Mouse (Mus musculus): Measurements from ENCODE around the gene Jdp2. TPM values are rescaled to one million over a fixed set of nuclear protein-coding genes. Genes with fewer than 3 reads are reported as not detected.

The Jdp2 gene
- polyA plus RNA-seq, 1 experiment from 2014 or later, result 50.7 TPM

DNA sequence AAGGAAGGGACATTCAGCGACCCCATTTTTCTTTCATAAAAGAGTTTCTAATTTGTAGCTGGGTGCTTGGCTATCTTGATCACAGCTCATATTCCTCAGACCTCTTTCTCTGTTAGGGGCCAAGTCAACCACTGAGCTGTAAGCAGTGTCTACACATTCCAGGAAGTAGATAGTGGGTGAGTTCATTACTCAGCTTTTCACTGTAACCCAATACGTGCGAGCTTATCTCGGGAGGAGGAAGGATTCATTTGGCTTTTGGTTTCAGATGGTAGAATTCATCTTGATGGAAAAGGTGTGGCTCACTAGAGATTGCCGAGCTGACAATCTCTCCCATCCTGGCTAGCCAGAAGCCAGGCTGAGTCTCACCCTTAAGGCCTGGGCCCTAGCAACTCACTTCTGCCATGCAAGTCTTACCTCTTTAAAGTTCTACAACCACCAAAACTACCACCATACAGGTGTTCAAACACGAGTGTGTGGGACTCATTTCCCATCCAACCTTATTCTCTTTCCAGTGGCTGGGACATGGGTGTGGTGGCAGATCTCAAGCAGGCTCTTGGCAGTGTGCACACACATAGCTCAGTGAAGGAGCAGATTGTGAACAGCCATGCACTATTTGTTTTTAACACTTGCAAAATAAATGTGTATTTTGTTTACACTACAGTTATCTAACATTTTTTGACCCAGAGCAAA is 23.9 kb upstream of the Jdp2 start:
- in situ Hi-C loops (cut with MboI; ENCODE audit: low pct_unique_long_range_greater_than_20kb), result no loop called here
- ATAC-seq (no peak), DNase-seq (ENCODE audit: low read depth, low spot score) (no peak)
- CTCF ChIA-PET, result interaction anchor here (0.9 to 1.1 kb wide), 2 partner anchors 50 to 67 kb away, joined by 3 to 4 read pairs; no protein-coding TSS in a partner anchor
- POLR2A ChIA-PET, result no interaction called here
- H3K27me3 ChIP-seq, result no peaks in the 10 kb centered on the region
- TF ChIP-seq CTCF (IDR thresholded peaks at IDR 0.05), result no peak

DNA sequence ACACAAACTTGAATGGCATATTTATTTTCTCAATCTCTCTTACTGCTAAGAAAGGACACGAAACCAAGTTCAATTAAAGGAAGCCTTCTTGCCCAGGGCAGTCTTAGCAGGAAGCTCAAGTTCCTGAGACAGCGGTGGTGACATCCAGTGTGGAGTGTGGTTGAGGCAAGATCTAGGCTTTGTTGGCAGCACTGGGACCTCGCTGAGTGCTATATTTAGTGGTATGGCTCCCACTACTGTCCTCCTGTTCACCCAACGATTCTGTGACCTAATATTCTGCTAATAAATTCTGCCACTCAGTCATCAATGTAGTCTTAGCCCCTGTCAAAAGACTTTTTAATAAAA is 23.4 kb upstream of the Jdp2 start:
- no peak for TF ChIP-seq CTCF (IDR thresholded peaks at IDR 0.05)
- ChIA-PET CTCF (no interaction called here), POLR2A (no interaction called here)
- DNase-seq (ENCODE audit: low read depth, low spot score) (no peak), ATAC-seq (no peak)
- no peaks in the 10 kb centered on the region for H3K27me3 ChIP-seq
- in situ Hi-C loops (cut with MboI; ENCODE audit: low pct_unique_long_range_greater_than_20kb), result no loop called here

DNA sequence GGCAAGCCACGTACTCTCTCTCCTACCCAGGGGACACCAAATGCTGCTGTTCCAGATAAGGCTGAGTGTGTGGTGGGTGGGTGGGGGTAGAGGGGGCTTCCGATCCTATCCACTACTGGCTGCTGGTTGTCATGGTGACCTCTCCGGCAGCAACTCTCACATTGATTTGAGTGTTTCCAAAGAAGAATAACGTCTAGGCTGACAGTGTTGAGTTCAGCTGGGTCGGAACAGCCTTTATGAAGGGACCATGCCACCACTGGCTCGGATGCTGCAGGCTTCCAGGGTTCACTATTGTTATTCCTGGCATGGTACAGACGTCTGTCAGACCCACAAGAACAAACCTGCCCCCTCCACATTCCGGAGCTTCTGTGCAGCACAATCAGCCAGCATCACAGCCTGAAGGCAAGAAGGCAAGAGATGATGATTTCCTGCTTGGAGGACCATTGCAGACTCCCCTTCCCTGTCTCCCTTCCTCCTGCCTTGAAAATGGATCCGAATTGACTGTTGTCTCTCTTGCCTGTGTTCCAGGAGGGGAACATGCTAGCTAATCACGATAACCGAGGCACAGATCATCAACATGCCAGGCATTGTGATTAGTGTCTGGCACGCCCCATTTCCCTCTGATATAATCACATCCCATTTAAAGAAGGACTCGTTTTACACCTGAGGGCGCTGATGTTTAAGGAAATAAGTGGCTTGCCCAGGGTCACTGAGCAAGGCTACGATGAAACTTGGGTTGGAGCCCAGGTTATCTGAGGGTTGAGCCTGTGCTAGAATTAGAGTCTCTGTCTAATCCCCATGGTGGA is 17.4 kb upstream of the Jdp2 start:
- DNase-seq (ENCODE audit: low read depth, low spot score) (no peak), ATAC-seq (no peak)
- ChIA-PET POLR2A (interaction anchor here (1.2 to 1.4 kb wide), 2 partner anchors 10 to 14 kb away, joined by 3 to 4 read pairs; no protein-coding TSS in a partner anchor), CTCF (no interaction called here)
- TF ChIP-seq CTCF (IDR thresholded peaks at IDR 0.05), result no peak
- no peaks in the 10 kb centered on the region for H3K27me3 ChIP-seq
- in situ Hi-C loops (cut with MboI; ENCODE audit: low pct_unique_long_range_greater_than_20kb), result no loop called here

DNA sequence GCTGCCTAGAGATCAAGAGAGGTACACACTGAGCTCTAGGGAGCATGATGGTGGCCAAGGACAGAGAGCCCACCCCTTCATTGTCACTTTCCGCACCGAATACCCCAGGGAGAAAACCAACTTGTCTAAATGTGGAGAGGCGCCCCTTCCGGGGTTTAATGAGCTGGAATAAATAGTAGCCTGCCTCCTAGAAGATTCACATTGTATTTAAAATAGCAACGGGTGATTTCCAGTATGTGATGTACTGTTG is 16.8 kb upstream of the Jdp2 start:
- no peak for ATAC-seq
- in situ Hi-C loops (cut with MboI; ENCODE audit: low pct_unique_long_range_greater_than_20kb), result no loop called here
- TF ChIP-seq CTCF (IDR thresholded peaks at IDR 0.05), result no peak
- DNase-seq (ENCODE audit: low read depth, low spot score), result no peak
- no peaks in the 10 kb centered on the region for H3K27me3 ChIP-seq
- ChIA-PET POLR2A (interaction anchor here (1.4 kb wide), 1 partner anchor 13 kb away, joined by 4 read pairs; no protein-coding TSS in a partner anchor), CTCF (no interaction called here)

DNA sequence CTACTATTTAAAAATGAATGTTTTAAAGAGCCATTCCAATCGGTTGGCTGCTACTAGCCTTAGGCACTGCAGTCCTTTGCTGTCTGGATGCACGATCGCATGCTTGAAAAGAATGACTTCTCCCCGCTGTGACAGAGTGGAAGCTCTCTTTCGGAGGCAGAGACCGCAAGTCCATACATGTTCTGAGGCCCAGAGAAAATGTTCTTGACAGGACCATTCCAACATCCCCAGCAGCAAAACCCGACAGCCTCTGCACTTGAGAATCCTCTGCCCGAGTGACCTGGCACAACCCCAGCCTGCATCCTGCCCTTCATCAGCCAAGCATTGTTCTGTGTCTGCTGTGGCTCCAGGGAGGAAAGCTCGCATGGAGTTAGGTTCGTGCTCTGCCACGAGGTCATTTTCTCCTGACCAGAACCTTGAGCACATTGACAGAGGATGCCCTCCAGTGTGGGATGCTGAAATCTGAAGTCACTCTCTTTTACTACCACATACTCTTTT is 13.0 kb upstream of the Jdp2 start:
- no peaks in the 10 kb centered on the region for H3K27me3 ChIP-seq
- ChIA-PET POLR2A (no interaction called here), CTCF (interaction anchor here (1.4 kb wide), 1 partner anchor 13 kb away, joined by 4 read pairs; the partner anchor contains the start of gene Jdp2)
- no peak for TF ChIP-seq CTCF (IDR thresholded peaks at IDR 0.05)
- in situ Hi-C loops (cut with MboI; ENCODE audit: low pct_unique_long_range_greater_than_20kb), result no loop called here
- no peak for ATAC-seq
- DNase-seq (ENCODE audit: low read depth, low spot score), result no peak

DNA sequence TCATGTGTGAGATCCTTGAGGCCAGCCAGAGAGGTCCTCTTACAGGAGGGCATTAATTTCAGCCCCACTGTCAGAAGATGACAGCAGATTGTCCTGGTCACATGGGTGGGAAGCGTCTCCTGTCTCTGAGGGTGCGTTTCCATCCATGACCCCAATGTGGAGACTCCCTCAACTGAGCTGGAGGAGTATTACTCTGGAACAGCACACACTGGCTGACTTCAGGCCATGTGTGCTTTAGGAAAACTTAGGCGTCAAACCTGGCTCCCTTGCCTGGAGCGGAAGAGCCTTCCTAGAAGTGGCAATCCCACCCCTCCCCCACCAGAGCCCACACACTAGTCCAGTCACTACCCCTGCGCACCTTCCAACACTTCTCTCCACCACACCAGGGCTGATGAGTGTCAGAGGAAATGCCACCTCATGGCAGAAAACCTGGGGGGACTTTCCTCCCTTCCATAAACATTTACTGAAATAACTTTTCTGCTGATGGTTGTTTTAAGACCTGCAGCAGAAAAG is 8.9 kb upstream of the Jdp2 start:
- ChIA-PET CTCF (no interaction called here), POLR2A (no interaction called here)
- ATAC-seq, result no peak

DNA sequence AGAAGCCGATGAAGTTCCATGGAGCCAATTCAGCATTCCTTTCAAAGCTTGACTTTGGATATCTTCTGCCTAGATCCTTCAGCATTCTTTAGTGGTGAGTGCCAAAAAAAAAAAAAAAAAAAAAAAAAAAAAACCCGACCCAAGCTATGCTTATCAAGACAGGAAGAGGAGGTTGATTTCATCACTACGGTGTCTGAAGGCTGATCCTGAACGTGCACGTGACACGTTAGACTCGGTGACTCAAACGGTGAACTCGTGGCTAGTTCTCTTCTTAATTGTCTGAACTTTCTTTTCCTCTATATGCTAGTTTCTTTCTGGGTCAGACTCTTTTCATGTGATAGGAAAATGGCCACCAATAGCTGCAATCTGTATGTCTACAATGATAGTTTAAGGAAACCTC is 5.9 kb upstream of the Jdp2 start:
- ChIA-PET CTCF (interaction anchor here (1.6 kb wide), 1 partner anchor 97 kb away, joined by 3 read pairs; no protein-coding TSS in a partner anchor), POLR2A (no interaction called here)
- in situ Hi-C loops (cut with MboI; ENCODE audit: low pct_unique_long_range_greater_than_20kb), result no loop called here
- no peak for TF ChIP-seq CTCF (IDR thresholded peaks at IDR 0.05)
- DNase-seq (ENCODE audit: low read depth, low spot score) (no peak), ATAC-seq (no peak)
- no peaks in the 10 kb centered on the region for H3K27me3 ChIP-seq

More for the DNA sequence above, 8.9 kb upstream of the Jdp2 start:
- in situ Hi-C loops (cut with MboI; ENCODE audit: low pct_unique_long_range_greater_than_20kb), result no loop called here
- DNase-seq (ENCODE audit: low read depth, low spot score), result no peak
- no peaks in the 10 kb centered on the region for H3K27me3 ChIP-seq
- TF ChIP-seq CTCF (IDR thresholded peaks at IDR 0.05), result no peak

DNA sequence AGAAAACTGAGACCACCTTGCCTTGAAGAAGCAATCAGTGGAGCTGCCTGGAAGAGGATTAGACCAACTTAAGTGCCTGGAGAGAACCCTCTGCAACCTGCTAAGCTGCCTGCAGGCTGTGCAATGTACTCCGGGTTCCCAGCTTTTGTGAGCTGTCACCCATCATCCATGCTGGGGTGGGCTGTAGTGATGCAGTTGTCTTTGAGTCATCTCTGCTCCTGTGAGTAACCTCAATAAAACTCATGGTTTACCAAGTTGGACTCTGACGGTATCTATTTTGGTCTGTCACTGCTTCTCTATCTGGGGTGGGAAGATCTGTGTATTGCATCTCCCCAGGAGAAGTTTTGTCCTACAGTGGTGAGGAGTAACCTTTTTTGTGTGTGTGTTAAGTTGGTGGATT is 4.4 kb upstream of the Jdp2 start:
- no peaks in the 10 kb centered on the region for H3K27me3 ChIP-seq
- CTCF ChIA-PET, result no interaction called here
- DNase-seq (ENCODE audit: low read depth, low spot score), result no peak
- in situ Hi-C loops (cut with MboI; ENCODE audit: low pct_unique_long_range_greater_than_20kb), result no loop called here
- TF ChIP-seq CTCF (IDR thresholded peaks at IDR 0.05), result no peak
- POLR2A ChIA-PET, result no interaction called here
- no peak for ATAC-seq

DNA sequence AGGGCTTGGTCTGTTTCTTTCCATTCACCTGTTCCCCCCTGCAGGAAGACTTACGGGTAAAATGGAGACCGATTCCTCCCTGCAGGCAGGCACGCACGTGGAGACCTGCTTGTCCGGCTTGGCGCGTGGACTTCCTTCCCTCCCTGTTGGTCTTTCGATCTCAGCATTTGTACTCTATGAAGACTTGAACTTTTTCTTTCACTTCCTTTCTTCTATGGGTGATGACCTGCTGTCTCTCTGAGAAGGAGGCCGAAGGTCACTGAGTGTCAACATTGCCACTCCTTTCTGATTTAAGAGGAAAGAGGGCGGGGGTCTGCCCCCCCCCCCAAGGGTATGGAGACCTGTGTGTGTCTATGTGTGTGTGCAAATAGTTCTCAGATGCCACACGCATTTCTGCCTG is 774 bp upstream of the Jdp2 start:
- ATAC-seq, result no peak

DNA sequence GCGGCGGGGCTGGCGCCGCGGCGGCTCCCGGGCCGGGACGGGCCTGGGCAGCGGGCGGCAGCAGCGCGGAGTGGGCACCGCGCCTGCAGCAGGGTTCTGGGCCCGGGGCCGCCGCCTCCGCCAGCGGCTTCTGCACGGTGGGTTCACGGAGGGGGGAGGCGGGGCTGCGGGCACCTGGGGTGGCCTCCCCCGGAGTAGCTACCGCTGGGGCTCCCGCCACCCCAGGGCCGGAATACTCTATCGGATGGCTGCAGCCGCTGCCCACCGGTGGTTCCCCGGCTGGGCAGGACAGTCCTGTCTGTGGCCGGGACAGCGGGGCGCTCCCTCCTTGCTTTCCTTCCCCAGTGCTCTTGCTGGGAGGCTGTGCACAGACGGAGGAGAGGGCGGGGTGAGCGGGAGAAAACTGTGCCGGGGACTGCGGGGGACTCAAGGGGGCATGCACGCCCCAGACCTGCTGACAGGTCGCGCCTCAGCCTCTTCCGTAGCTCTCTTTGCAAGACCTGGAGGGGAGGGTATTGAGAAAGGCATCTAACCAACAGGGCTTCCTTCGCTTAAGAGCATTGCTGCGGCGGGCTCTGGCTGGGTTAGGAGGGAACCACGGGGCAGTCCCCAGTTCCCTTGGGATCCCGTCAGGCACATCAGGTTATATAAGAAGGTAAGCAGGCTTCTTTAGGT is 788 bp downstream of the Jdp2 start:
- DNase-seq (ENCODE audit: low read depth, low spot score), result no peak
- TF ChIP-seq CTCF (IDR thresholded peaks at IDR 0.05), result no peak
- ChIA-PET POLR2A (interaction anchor here (0.8 to 1.1 kb wide), 4 partner anchors 19 to 86 kb away, joined by 3 to 4 read pairs (median 4); no protein-coding TSS in a partner anchor), CTCF (interaction anchor here (1.2 to 1.8 kb wide), 4 partner anchors 27 to 103 kb away, joined by 3 to 4 read pairs (median 4); no protein-coding TSS in a partner anchor)
- peak; percentile 48 for ATAC-seq
- in situ Hi-C loops (cut with MboI; ENCODE audit: low pct_unique_long_range_greater_than_20kb), result no loop called here
- H3K27me3 ChIP-seq, result no peaks in the 10 kb centered on the region

More for the DNA sequence above, 774 bp upstream of the Jdp2 start:
- no peak for TF ChIP-seq CTCF (IDR thresholded peaks at IDR 0.05)
- CTCF ChIA-PET, result interaction anchor here (0.8 to 1.8 kb wide), 4 partner anchors 13 to 101 kb away, joined by 3 to 4 read pairs (median 4); no protein-coding TSS in a partner anchor
- POLR2A ChIA-PET, result no interaction called here
- no peak for DNase-seq (ENCODE audit: low read depth, low spot score)
- H3K27me3 ChIP-seq, result no peaks in the 10 kb centered on the region
- in situ Hi-C loops (cut with MboI; ENCODE audit: low pct_unique_long_range_greater_than_20kb), result no loop called here
